Mouse (Mus musculus) midbrain, postnatal 0 days (tissue): ENCODE measurements at regions not wholly inside any gene's neighbourhood (a gene's known extent, or its start where the extent isn't known, plus 50 kb on each side); places are given as distances from the start of the nearest gene placed in this dataset.

ENCODE experiments used
- ATAC-seq: fragments of 200-750 bp; cut with Nextera tagmentation; 2 replicates; pipeline ENCODE4 v1.8.0; 2017; ENCODE audit warnings: moderate number of reproducible peaks, mild to moderate bottlenecking, moderate TSS enrichment, moderate library complexity; ENCODE audit not compliant: low FRiP score
- DNase-seq: peaks from one replicate; pipeline ENCODE4 v3.0.0-alpha.2; 2015; ENCODE audit warnings: low spot score
- H3K27ac ChIP-seq: fragments of 300-500 bp; sonication (generic); 2 replicates; pipeline ENCODE4 v1.5.1; 2014; ENCODE audit warnings: low read depth, mild to moderate bottlenecking, low read length, mixed read lengths
- H3K27me3 ChIP-seq: fragments of 300-500 bp; sonication (generic); 2 replicates; pipeline ENCODE4 v1.6.1; 2014; ENCODE audit warnings: low read length, control low read depth, mixed read lengths; ENCODE audit not compliant: insufficient read depth
- H3K36me3 ChIP-seq: fragments of 300-500 bp; sonication (generic); 2 replicates; pipeline ENCODE4 v1.6.1; 2014; ENCODE audit warnings: low read length, control low read depth, mixed read lengths; ENCODE audit not compliant: insufficient read depth
- H3K4me1 ChIP-seq: fragments of 300-500 bp; sonication (generic); 2 replicates; pipeline ENCODE4 v1.6.1; 2014; ENCODE audit warnings: mild to moderate bottlenecking, control low read depth, antibody characterized with exemption, low read length, mixed read lengths; ENCODE audit not compliant: insufficient read depth
- H3K4me2 ChIP-seq: fragments of 300-500 bp; sonication (generic); 2 replicates; pipeline ENCODE4 v1.6.1; 2014; ENCODE audit warnings: low read depth, mild to moderate bottlenecking, low read length, mixed read lengths; ENCODE audit not compliant: poor library complexity, severe bottlenecking
- H3K4me3 ChIP-seq: fragments of 300-500 bp; sonication (generic); 2 replicates; pipeline ENCODE4 v1.5.1; 2014; ENCODE audit warnings: low read depth, mild to moderate bottlenecking, low read length, moderate library complexity
- H3K9ac ChIP-seq: fragments of 300-500 bp; sonication (generic); replicated peaks from 2 replicates; pipeline ENCODE4 v1.6.1; 2014; ENCODE audit warnings: mild to moderate bottlenecking, low read length, moderate library complexity, mixed read lengths; ENCODE audit not compliant: poor library complexity, severe bottlenecking
- H3K9me3 ChIP-seq: fragments of 300-500 bp; sonication (generic); 2 replicates; pipeline ENCODE4 v1.6.1; 2016; ENCODE audit warnings: low read length, control low read depth
- CTCF ChIP-seq: IDR thresholded peaks from 2 replicates; pipeline ENCODE4 v1.5.1; 2016; ENCODE audit warnings: antibody characterized with exemption, mild to moderate bottlenecking
- WGBS: fragments of 180-500 bp; shearing (Covaris S2); extraction: QIAGEN DNeasy Blood & Tissue Kit; methylation state at CpG from one replicate; pipeline ENCODE4 v1.1.7; 2014; 5-methylcytosine and 5-hydroxymethylcytosine counted together

GRCm38 (mm10) chr13:35501351-35502146 lies 158.1 kb upstream of the Cdyl start:
- TF ChIP-seq CTCF: no peak
- Histone ChIP-seq H3K27ac (no peak overlapping the region), H3K9ac (no peak overlapping the region), H3K4me3 (no peak overlapping the region), H3K9me3 (no peaks in the 10 kb centered on the region), H3K4me1 (no peaks in the 10 kb centered on the region), H3K27me3 (no peaks in the 10 kb centered on the region), H3K36me3 (no peaks in the 10 kb centered on the region), H3K4me2 (no peak overlapping the region)
- DNase-seq (peak; percentile 83), ATAC-seq (peak; percentile 55)
- WGBS: 62% methylated on average over 11 of the region's 11 CpGs

GRCm38 (mm10) chr13:35502147-35502522 lies 157.5 kb upstream of the Cdyl start:
- ATAC-seq (peak; percentile 34; the same call in 1 of the 2 replicates), DNase-seq (peak; percentile 72)
- Histone ChIP-seq H3K27ac (no peak overlapping the region), H3K9me3 (no peaks in the 10 kb centered on the region), H3K4me1 (no peaks in the 10 kb centered on the region), H3K4me2 (no peak overlapping the region), H3K36me3 (no peaks in the 10 kb centered on the region), H3K9ac (no peak overlapping the region), H3K27me3 (no peaks in the 10 kb centered on the region), H3K4me3 (no peak overlapping the region)
- no peak for TF ChIP-seq CTCF
- 59% methylated on average over 5 of the region's 5 CpGs for WGBS

GRCm38 (mm10) chr13:35503362-35503821 lies 156.2 kb upstream of the Cdyl start:
- no peak overlapping the region for H3K4me3 ChIP-seq
- H3K4me2 ChIP-seq: no peak overlapping the region
- peak; percentile 57 for ATAC-seq
- DNase-seq: peak; percentile 78
- H3K36me3 ChIP-seq: no peaks in the 10 kb centered on the region
- no peaks in the 10 kb centered on the region for H3K9me3 ChIP-seq
- no peak for TF ChIP-seq CTCF
- H3K27ac ChIP-seq: no peak overlapping the region
- H3K4me1 ChIP-seq: no peaks in the 10 kb centered on the region
- H3K9ac ChIP-seq: no peak overlapping the region
- WGBS: 69% methylated on average over 16 of the region's 17 CpGs
- H3K27me3 ChIP-seq: no peaks in the 10 kb centered on the region

DNA sequence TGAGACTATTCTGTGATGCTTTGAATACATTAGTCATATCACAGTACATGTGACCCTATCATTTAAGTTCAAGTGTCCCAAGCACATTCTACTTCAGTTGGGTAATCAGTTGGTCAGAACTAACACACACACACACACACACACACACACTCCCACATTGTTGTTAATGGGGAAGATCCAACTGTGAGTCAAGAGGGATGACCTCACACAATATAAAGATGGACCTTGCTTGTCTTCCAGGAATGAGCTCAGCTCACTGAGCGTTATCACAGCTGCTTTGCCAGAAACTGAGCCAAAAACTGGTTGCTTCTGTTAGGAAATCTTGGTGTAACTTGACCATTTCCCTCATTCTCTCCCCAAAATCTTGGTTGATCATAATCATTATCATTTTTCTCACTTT lies 152.4 kb upstream of the Cdyl start:
- no peak for ATAC-seq

GRCm38 (mm10) chr13:35512029-35512507 lies 147.6 kb upstream of the Cdyl start:
- H3K36me3 ChIP-seq: no peaks in the 10 kb centered on the region
- no peak for DNase-seq
- no peak overlapping the region for H3K4me3 ChIP-seq
- no peaks in the 10 kb centered on the region for H3K9me3 ChIP-seq
- no peak overlapping the region for H3K9ac ChIP-seq
- no peak overlapping the region for H3K4me2 ChIP-seq
- WGBS: 84% methylated on average over 8 of the region's 8 CpGs
- H3K27me3 ChIP-seq: no peaks in the 10 kb centered on the region
- no peak overlapping the region for H3K27ac ChIP-seq
- H3K4me1 ChIP-seq: no peaks in the 10 kb centered on the region
- ATAC-seq: no peak
- no peak for TF ChIP-seq CTCF

More for the DNA sequence above, 152.4 kb upstream of the Cdyl start:
- no peak for TF ChIP-seq CTCF
- H3K27ac ChIP-seq: no peak overlapping the region
- no peak overlapping the region for H3K9ac ChIP-seq
- no peak overlapping the region for H3K4me2 ChIP-seq
- no peak for DNase-seq
- H3K4me1 ChIP-seq: no peaks in the 10 kb centered on the region
- no peaks in the 10 kb centered on the region for H3K27me3 ChIP-seq
- no peaks in the 10 kb centered on the region for H3K36me3 ChIP-seq
- H3K4me3 ChIP-seq: no peak overlapping the region
- no peaks in the 10 kb centered on the region for H3K9me3 ChIP-seq
- WGBS: 79% methylated on average over 1 of the region's 1 CpGs

- WGBS: 80% methylated on average over 8 of the region's 8 CpGs
- Histone ChIP-seq H3K4me1 (no peaks in the 10 kb centered on the region), H3K4me2 (no peak overlapping the region), H3K9me3 (no peaks in the 10 kb centered on the region), H3K27me3 (no peaks in the 10 kb centered on the region), H3K9ac (no peak overlapping the region), H3K4me3 (no peak overlapping the region), H3K36me3 (no peaks in the 10 kb centered on the region), H3K27ac (no peak overlapping the region)
- ATAC-seq: no peak
- DNase-seq: no peak
- TF ChIP-seq CTCF: no peak
These were observed 146.5 kb upstream of the Cdyl start for GRCm38 (mm10) chr13:35513120-35513519.
